ENCODE assay signal across 1 mouse cellular context in genomic region chr11:69881787-69882670, GRCm38 (mm10).
TF ChIP-seq lines count a peak whose summit lies in the region.

No protein-coding gene starts in this region.

TF ChIP-seq in CH12.LX, 34 proteins besides CTCF, POLR2A, EP300 and RAD21:
- TF ChIP-seq BHLHE40 (IDR thresholded peaks at IDR 0.05; ENCODE audit: low read depth, low read length) (no peak), MEF2A (IDR thresholded peaks at IDR 0.05; ENCODE audit: borderline replicate concordance, low read depth, low read length) (no peak), MAX (IDR thresholded peaks at IDR 0.05; ENCODE audit: low read length) (no peak), ZC3H11A (IDR thresholded peaks at IDR 0.05; ENCODE audit: low read depth, low read length) (no peak), IRF4 (IDR thresholded peaks at IDR 0.05; ENCODE audit: low read depth, low read length) (no peak), NRF1 (IDR thresholded peaks at IDR 0.05; ENCODE audit: low read depth, low read length) (no peak), MAZ (IDR thresholded peaks at IDR 0.05; ENCODE audit: low read depth, low read length) (no peak), SMC3 (IDR thresholded peaks at IDR 0.05; ENCODE audit: low read depth, low read length) (no peak), GABPA (IDR thresholded peaks at IDR 0.05; ENCODE audit: insufficient replicate concordance, low read depth, low read length) (no peak), ELF1 (IDR thresholded peaks at IDR 0.05; ENCODE audit: low read depth, low read length) (no peak), JUND (conservative IDR thresholded peaks at IDR 0.05; ENCODE audit: low read depth, low read length) (no peak), CHD2 (IDR thresholded peaks at IDR 0.05; ENCODE audit: low read length) (no peak), RCOR1 (conservative IDR thresholded peaks at IDR 0.05; ENCODE audit: low read depth, low read length) (no peak), E2F4 (IDR thresholded peaks at IDR 0.05; ENCODE audit: insufficient replicate concordance, low read depth, low read length) (no peak), HCFC1 (IDR thresholded peaks at IDR 0.05; ENCODE audit: low read depth, low read length) (no peak), MAFK (IDR thresholded peaks at IDR 0.05; ENCODE audit: insufficient replicate concordance, low read length) (no peak), KAT2A (IDR thresholded peaks at IDR 0.05; ENCODE audit: insufficient replicate concordance, low read length) (no peak), CHD1 (IDR thresholded peaks at IDR 0.05; ENCODE audit: low read depth, low read length) (no peak)
